Mouse (Mus musculus): ENCODE measurements at regions not wholly inside any gene's neighbourhood (a gene's known extent, or its start where the extent isn't known, plus 50 kb on each side); places are given as distances from the start of the nearest gene placed in this dataset.
"Not testable (repeated sequence)": the region's sequence is repeated elsewhere in the genome, so short reads cannot be mapped to it uniquely, and the experiment has no call there.

DNA sequence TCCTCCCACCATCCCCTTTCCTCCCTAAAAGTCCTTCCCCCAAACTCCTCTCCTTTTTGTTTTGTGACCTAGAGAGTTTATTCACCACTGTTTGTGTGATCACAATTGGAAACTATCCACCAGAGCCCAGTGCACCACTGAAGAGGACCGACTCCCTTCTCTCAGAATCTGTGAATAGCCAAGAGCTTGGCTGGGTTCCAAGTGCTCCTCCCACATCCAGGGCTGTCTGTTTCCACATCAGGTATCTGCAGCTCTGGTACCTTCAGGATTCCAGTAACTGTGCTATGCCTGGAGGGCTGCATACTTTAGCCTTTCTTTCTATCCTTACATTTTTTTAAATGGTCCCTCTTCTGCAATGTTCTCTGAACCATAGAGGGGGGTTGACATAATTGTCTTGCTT is 180.5 kb upstream of the Masp1 start:
- H3K4me3 ChIP-seq: no peak overlapping the region
- no peak overlapping the region for H3K4me2 ChIP-seq (ENCODE audit: low read depth)
- H3K79me2 ChIP-seq (ENCODE audit: control insufficient read depth, insufficient read depth): no peaks in the 10 kb centered on the region
- H3K27me3 ChIP-seq (ENCODE audit: control insufficient read depth, insufficient read depth, insufficient read length): no peaks in the 10 kb centered on the region
- TF ChIP-seq TCF12 (IDR thresholded peaks at IDR 0.05; ENCODE audit: insufficient read depth, poor library complexity, severe bottlenecking) (no peak), USF1 (IDR thresholded peaks at IDR 0.05; ENCODE audit: low read depth) (no peak), CEBPB (IDR thresholded peaks at IDR 0.05; ENCODE audit: insufficient read depth, poor library complexity, severe bottlenecking) (no peak), POLR2A (IDR thresholded peaks at IDR 0.05; ENCODE audit: insufficient read length, low read depth) (no peak), REST (IDR thresholded peaks at IDR 0.05; ENCODE audit: insufficient read depth, insufficient read length) (no peak), SRF (IDR thresholded peaks at IDR 0.05; ENCODE audit: control insufficient read depth, insufficient read length, low read depth) (no peak), MAX (IDR thresholded peaks at IDR 0.05; ENCODE audit: low read depth) (no peak), POLR2AphosphoS2 (IDR thresholded peaks at IDR 0.05; ENCODE audit: insufficient read length, low read depth) (no peak), MYOD1 (IDR thresholded peaks at IDR 0.05; ENCODE audit: control insufficient read depth in 1 of 3, insufficient read length in 2 of 3, low read depth in 2 of 3) (no peak), MYOG (IDR thresholded peaks at IDR 0.05; ENCODE audit: control insufficient read depth in 1 of 3, insufficient read depth in 1 of 3, insufficient read length in 2 of 3, low read depth in 2 of 3) (no peak), E2F4 (IDR thresholded peaks at IDR 0.05; ENCODE audit: insufficient read depth) (no peak)
- H3K36me3 ChIP-seq (ENCODE audit: control insufficient read depth, insufficient read depth): no peaks in the 10 kb centered on the region
- no peak overlapping the region for H3ac ChIP-seq (ENCODE audit: control insufficient read depth, insufficient read length)

GRCm38 (mm10) chr16:23694226-23694625 is 173.6 kb upstream of the Masp1 start:
- not testable (repeated sequence) for H3ac ChIP-seq (ENCODE audit: control insufficient read depth, insufficient read length); H3K36me3 ChIP-seq (ENCODE audit: control insufficient read depth, insufficient read depth); H3K27me3 ChIP-seq (ENCODE audit: control insufficient read depth, insufficient read depth, insufficient read length); H3K4me2 ChIP-seq (ENCODE audit: low read depth); H3K79me2 ChIP-seq (ENCODE audit: control insufficient read depth, insufficient read depth); H3K4me3 ChIP-seq

- TF ChIP-seq POLR2A (IDR thresholded peaks at IDR 0.05; ENCODE audit: insufficient read length, low read depth) (no peak), MAX (IDR thresholded peaks at IDR 0.05; ENCODE audit: low read depth) (no peak), TCF12 (IDR thresholded peaks at IDR 0.05; ENCODE audit: insufficient read depth, poor library complexity, severe bottlenecking) (no peak), MYOD1 (IDR thresholded peaks at IDR 0.05; ENCODE audit: control insufficient read depth in 1 of 3, insufficient read length in 2 of 3, low read depth in 2 of 3) (no peak), TCF3 (IDR thresholded peaks at IDR 0.05; ENCODE audit: insufficient read length, low read depth) (no peak), SRF (IDR thresholded peaks at IDR 0.05; ENCODE audit: control insufficient read depth, insufficient read length, low read depth) (no peak), POLR2AphosphoS2 (IDR thresholded peaks at IDR 0.05; ENCODE audit: insufficient read length, low read depth) (no peak), REST (IDR thresholded peaks at IDR 0.05; ENCODE audit: insufficient read depth, insufficient read length) (no peak), E2F4 (IDR thresholded peaks at IDR 0.05; ENCODE audit: insufficient read depth) (no peak), CEBPB (IDR thresholded peaks at IDR 0.05; ENCODE audit: insufficient read depth, poor library complexity, severe bottlenecking) (no peak), MYOG (IDR thresholded peaks at IDR 0.05; ENCODE audit: control insufficient read depth in 1 of 3, insufficient read depth in 1 of 3, insufficient read length in 2 of 3, low read depth in 2 of 3) (no peak), USF1 (IDR thresholded peaks at IDR 0.05; ENCODE audit: low read depth) (no peak)
- H3K27me3 ChIP-seq (ENCODE audit: control insufficient read depth, insufficient read depth, insufficient read length): no peaks in the 10 kb centered on the region
- H3ac ChIP-seq (ENCODE audit: control insufficient read depth, insufficient read length): no peak overlapping the region
- no peak overlapping the region for H3K4me2 ChIP-seq (ENCODE audit: low read depth)
- no peak overlapping the region for H3K4me3 ChIP-seq
- no peaks in the 10 kb centered on the region for H3K36me3 ChIP-seq (ENCODE audit: control insufficient read depth, insufficient read depth)
- no peaks in the 10 kb centered on the region for H3K79me2 ChIP-seq (ENCODE audit: control insufficient read depth, insufficient read depth)
Observed at GRCm38 (mm10) chr16:23690061-23690460, 169.4 kb upstream of the Masp1 start.

DNA sequence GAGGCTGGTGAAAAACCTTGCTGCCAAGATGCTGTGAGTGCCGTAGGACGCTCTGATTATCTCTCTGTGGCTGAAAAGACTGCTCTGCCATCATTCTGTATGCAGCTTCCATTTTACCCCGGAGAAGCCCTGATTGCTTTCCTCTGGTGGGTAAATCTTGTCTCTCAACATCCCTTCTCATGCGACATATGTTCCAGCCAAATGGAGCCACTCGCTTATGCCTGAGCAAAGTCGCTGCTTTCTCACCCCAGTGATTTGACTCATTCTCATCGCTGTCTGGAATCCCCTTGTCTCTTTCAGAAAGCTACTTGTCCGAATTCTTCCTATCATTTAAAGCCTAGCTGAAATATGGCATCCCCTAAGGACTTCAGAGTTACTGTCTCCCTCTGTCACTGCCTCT is 166.2 kb upstream of the Masp1 start:
- Histone ChIP-seq H3K79me2 (ENCODE audit: control insufficient read depth, insufficient read depth) (no peaks in the 10 kb centered on the region), H3K4me2 (ENCODE audit: low read depth) (no peak overlapping the region), H3K27me3 (ENCODE audit: control insufficient read depth, insufficient read depth, insufficient read length) (no peaks in the 10 kb centered on the region), H3K4me3 (no peak overlapping the region), H3ac (ENCODE audit: control insufficient read depth, insufficient read length) (no peak overlapping the region), H3K36me3 (ENCODE audit: control insufficient read depth, insufficient read depth) (no peaks in the 10 kb centered on the region)
- TF ChIP-seq MYOD1 (IDR thresholded peaks at IDR 0.05; ENCODE audit: control insufficient read depth in 1 of 3, insufficient read length in 2 of 3, low read depth in 2 of 3) (no peak), MYOG (IDR thresholded peaks at IDR 0.05; ENCODE audit: control insufficient read depth in 1 of 3, insufficient read depth in 1 of 3, insufficient read length in 2 of 3, low read depth in 2 of 3) (no peak), CEBPB (IDR thresholded peaks at IDR 0.05; ENCODE audit: insufficient read depth, poor library complexity, severe bottlenecking) (no peak), POLR2AphosphoS2 (IDR thresholded peaks at IDR 0.05; ENCODE audit: insufficient read length, low read depth) (no peak), SRF (IDR thresholded peaks at IDR 0.05; ENCODE audit: control insufficient read depth, insufficient read length, low read depth) (no peak), REST (IDR thresholded peaks at IDR 0.05; ENCODE audit: insufficient read depth, insufficient read length) (no peak), MAX (IDR thresholded peaks at IDR 0.05; ENCODE audit: low read depth) (no peak), USF1 (IDR thresholded peaks at IDR 0.05; ENCODE audit: low read depth) (no peak), POLR2A (IDR thresholded peaks at IDR 0.05; ENCODE audit: insufficient read length, low read depth) (no peak), TCF12 (IDR thresholded peaks at IDR 0.05; ENCODE audit: insufficient read depth, poor library complexity, severe bottlenecking) (no peak), TCF3 (IDR thresholded peaks at IDR 0.05; ENCODE audit: insufficient read length, low read depth) (no peak), E2F4 (IDR thresholded peaks at IDR 0.05; ENCODE audit: insufficient read depth) (no peak)

GRCm38 (mm10) chr16:23680434-23680833 is 159.8 kb upstream of the Masp1 start:
- TF ChIP-seq CEBPB (IDR thresholded peaks at IDR 0.05; ENCODE audit: insufficient read depth, poor library complexity, severe bottlenecking): no peak
- TF ChIP-seq USF1 (IDR thresholded peaks at IDR 0.05; ENCODE audit: low read depth): no peak
- no peak for TF ChIP-seq E2F4 (IDR thresholded peaks at IDR 0.05; ENCODE audit: insufficient read depth)
- no peak for TF ChIP-seq MYOD1 (IDR thresholded peaks at IDR 0.05; ENCODE audit: control insufficient read depth in 1 of 3, insufficient read length in 2 of 3, low read depth in 2 of 3)
- no peak for TF ChIP-seq POLR2A (IDR thresholded peaks at IDR 0.05; ENCODE audit: insufficient read length, low read depth)
- no peak for TF ChIP-seq MAX (IDR thresholded peaks at IDR 0.05; ENCODE audit: low read depth)
- no peak for TF ChIP-seq TCF3 (IDR thresholded peaks at IDR 0.05; ENCODE audit: insufficient read length, low read depth)
- TF ChIP-seq REST (IDR thresholded peaks at IDR 0.05; ENCODE audit: insufficient read depth, insufficient read length): no peak
- no peak for TF ChIP-seq SRF (IDR thresholded peaks at IDR 0.05; ENCODE audit: control insufficient read depth, insufficient read length, low read depth)
- no peak for TF ChIP-seq POLR2AphosphoS2 (IDR thresholded peaks at IDR 0.05; ENCODE audit: insufficient read length, low read depth)
- TF ChIP-seq TCF12 (IDR thresholded peaks at IDR 0.05; ENCODE audit: insufficient read depth, poor library complexity, severe bottlenecking): no peak
- no peak for TF ChIP-seq MYOG (IDR thresholded peaks at IDR 0.05; ENCODE audit: control insufficient read depth in 1 of 3, insufficient read depth in 1 of 3, insufficient read length in 2 of 3, low read depth in 2 of 3)
- no peak overlapping the region for H3K4me2 ChIP-seq (ENCODE audit: low read depth)

More at GRCm38 (mm10) chr16:23680434-23680833, 159.8 kb upstream of the Masp1 start:
- no peaks in the 10 kb centered on the region for H3K79me2 ChIP-seq (ENCODE audit: control insufficient read depth, insufficient read depth)
- H3K27me3 ChIP-seq (ENCODE audit: control insufficient read depth, insufficient read depth, insufficient read length): peaks cover 4% of the 10 kb centered on the region
- no peak overlapping the region for H3K4me3 ChIP-seq
- no peaks in the 10 kb centered on the region for H3K36me3 ChIP-seq (ENCODE audit: control insufficient read depth, insufficient read depth)
- H3ac ChIP-seq (ENCODE audit: control insufficient read depth, insufficient read length): no peak overlapping the region
